Mouse (Mus musculus) subcutaneous adipose tissue, adult 2 months (tissue): ENCODE results near the gene Foxp4. TPM values are rescaled to one million over a fixed set of nuclear protein-coding genes. Genes with fewer than 3 reads are reported as not detected.

Experiments
- polyA plus RNA-seq: library from polyadenylated mRNA; depleted of rRNA; stranded (reverse); fragments of >200 nt; gene quantifications from 2 replicates; pipeline ENCODE4 v1.2.3, GENCODE M21; 2012; ENCODE audit warnings: low replicate concordance; rRNA removed

Foxp4 gene
- 29.1 and 59.3 TPM in 2 replicates for polyA plus RNA-seq

DNA sequence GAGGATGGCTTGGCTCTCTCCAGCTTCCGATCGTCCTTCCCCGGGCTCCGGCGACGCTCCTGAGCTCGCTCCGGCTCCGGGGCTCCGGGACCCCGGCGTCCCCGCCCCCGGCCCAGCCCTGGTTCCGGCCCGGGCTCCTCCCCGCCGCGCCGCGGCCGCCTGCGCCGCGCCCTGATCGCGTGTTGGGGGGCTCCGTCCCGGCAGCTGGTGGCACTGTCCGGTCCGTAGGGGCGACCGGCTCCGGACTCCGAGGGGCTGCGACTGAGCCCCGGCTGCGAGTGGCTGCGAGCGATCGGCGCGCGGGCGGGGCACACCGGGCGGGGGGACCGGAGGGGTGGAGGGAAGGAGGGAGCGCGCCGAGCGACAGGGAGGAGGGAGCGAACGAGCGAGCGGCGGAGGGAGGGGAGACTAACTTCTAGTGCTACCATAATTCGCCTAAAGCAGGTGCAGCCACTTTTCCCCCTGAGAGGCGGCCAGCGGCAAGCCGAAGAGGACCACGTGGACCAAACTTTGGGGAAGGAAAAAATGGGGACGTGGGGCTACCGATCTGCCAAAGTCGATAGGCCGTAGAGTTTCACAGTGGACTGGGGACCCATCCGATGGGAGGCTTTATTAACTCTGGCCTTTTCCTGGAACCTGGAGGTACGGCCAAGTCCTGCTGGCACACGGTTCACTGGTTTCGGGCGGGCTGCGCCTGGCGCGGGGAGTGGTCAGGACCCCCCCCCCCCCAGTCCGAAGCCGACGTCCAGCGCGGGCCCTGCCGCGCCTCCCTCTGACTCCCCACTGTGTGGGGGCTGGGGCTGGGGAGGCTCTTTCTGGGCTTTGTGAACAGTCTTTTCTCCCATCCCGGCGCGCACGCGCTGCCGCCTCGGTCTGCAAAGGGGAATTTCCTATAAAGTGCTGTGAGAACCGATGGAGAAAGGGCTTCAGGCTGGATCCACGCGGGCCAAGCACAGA is at the start of gene Foxp4:
Gene Foxp4, minus strand, starts transcription at position 263 of the 957 bp plus-strand sequence.

GRCm38 (mm10) chr17:47834482-47834767 is 90.0 kb downstream of the Foxp4 start, which contains the start of gene Mdfi:
Gene Mdfi, minus strand, starts transcription at chr17:47834691.

Other genes with a start within 250 kb of the Foxp4 start
- 108 and 152 TPM in 2 replicates for gene Tomm6, start 236.3 kb downstream of the Foxp4 start, polyA plus RNA-seq
- gene Frs3, start 235.6 kb downstream of the Foxp4 start, polyA plus RNA-seq, result 13.8 and 15.6 TPM in 2 replicates
- gene Gm21981, start 230.2 kb downstream of the Foxp4 start, polyA plus RNA-seq, result 2.8 and 5.5 TPM in 2 replicates
- 7.4 and 9.1 TPM in 2 replicates for gene Prickle4, start 229.9 kb downstream of the Foxp4 start, polyA plus RNA-seq
- gene Pgc, start 197.8 kb downstream of the Foxp4 start, polyA plus RNA-seq, result 0.50 and 0.56 TPM in 2 replicates
- gene Tfeb, start 187.6 kb downstream of the Foxp4 start, polyA plus RNA-seq, result 20.9 and 24.8 TPM in 2 replicates
- 10.0 and 35.1 TPM in 2 replicates for gene Mdfi, start 90.0 kb downstream of the Foxp4 start, polyA plus RNA-seq
- gene 1700122O11Rik, start 113.6 kb upstream of the Foxp4 start, polyA plus RNA-seq, result not detected in 2 replicates
- not detected in 2 replicates for gene 1700067P10Rik, start 164.7 kb upstream of the Foxp4 start, polyA plus RNA-seq
- gene 9830107B12Rik, start 221.6 kb upstream of the Foxp4 start, polyA plus RNA-seq, result 0.11 and 0.50 TPM in 2 replicates
- 0.75 and 1.6 TPM in 2 replicates for gene A530064D06Rik, start 242.6 kb upstream of the Foxp4 start, polyA plus RNA-seq